Mouse (Mus musculus): ENCODE results near the gene Gab2.

DNA sequence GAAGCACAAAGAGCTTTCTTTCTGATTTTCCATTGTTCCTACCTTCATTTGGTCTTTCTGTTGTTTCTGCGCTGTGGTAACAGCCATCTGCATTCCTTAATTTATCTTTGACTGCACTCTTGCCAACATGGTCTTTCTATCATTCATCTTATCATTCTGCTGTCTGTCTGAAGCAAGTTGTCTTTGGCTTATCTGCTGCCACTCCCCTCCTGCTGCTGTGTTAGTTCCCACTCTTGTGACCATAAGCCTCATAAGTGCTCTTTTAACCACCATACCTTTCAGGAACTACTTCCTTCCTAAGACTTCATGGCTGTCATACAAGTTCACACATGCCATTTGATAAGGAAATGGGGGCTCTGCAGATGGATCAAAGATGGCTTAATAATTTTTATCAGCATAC lies 102.6 kb downstream of the Gab2 start:
- TF ChIP-seq CTCF (IDR thresholded peaks at IDR 0.05; ENCODE audit: control insufficient read depth, insufficient read depth, insufficient read length) (no peak), MYOD1 (IDR thresholded peaks at IDR 0.05; ENCODE audit: control insufficient read depth, insufficient read length, low read depth) (no peak)

Measured in C2C12 (cell line).